Comparison of ENCODE assay signal across 15 mouse cellular contexts in genomic region chr17:3104154-3104931, GRCm38 (mm10). TPM values are rescaled to one million over a fixed set of nuclear protein-coding genes. Genes with fewer than 3 reads are reported as not detected.
DNase-seq lines count a peak whose midpoint lies in the region; ATAC-seq lines count a peak whose summit lies in the region.
"Had no signal": no experiment of that assay in that cellular context is flagged by ENCODE, and none has a peak within 500 bp of the region (broad histone marks: within the 10 kb centered on the region; RNA-seq: fewer than 3 reads in every experiment).

No protein-coding gene starts in this region.

- DNase-seq in kidney, postnatal 4 days = peak; percentile 12 to 22
- DNase-seq in kidney, adult 11 months = no peak
- DNase-seq in thymus, postnatal 4 days = peak; percentile 40
- DNase-seq in thymus, postnatal 25 days = no peak
- DNase-seq in frontal cortex, postnatal 10 days (ENCODE audit: low spot score in 2 of 2) = no peak
- DNase-seq in ovary, postnatal 36 days (ENCODE audit: low spot score) = no peak
- DNase-seq: cerebellum, adult 18-20 months; embryo, embryonic 11 days; gastrocnemius, adult 2 months; layer of hippocampus, adult 9-11 months; thymus, adult 18-20 months had no signal

- ATAC-seq in common myeloid progenitor, adult 5-6 weeks (replicated peaks; ENCODE audit: low read depth, poor library complexity, severe bottlenecking) = peak; percentile 63
- ATAC-seq: forebrain, embryonic 15.5 days; hindbrain, embryonic 16.5 days; midbrain, embryonic 16.5 days had no signal

RNA-seq across cellular contexts. Expression of gene Scaf8, which starts 10.4 kb away (rescaled TPM):
- 34.0 and 52.3 TPM in 2 replicates for total RNA-seq in common myeloid progenitor, adult 5-6 weeks (2017)

Comparison
In these comparisons a context has a peak if more than half of its experiments do, and no peak if none do; other contexts are left out.
1. DNase-seq: peak in kidney, postnatal 4 days (2 of 2) and thymus, postnatal 4 days (single experiment); none in kidney, adult 11 months (single experiment), thymus, postnatal 25 days (single experiment), frontal cortex, postnatal 10 days (0 of 2) and ovary, postnatal 36 days (single experiment).